Mouse (Mus musculus): ENCODE data around the gene Glis3. TPM values are rescaled to one million over a fixed set of nuclear protein-coding genes. Genes with fewer than 3 reads are reported as not detected.

Gene Glis3
- total and polyA plus RNA-seq, 2 experiments from 2014 or later, result 1.8 to 16.2 TPM

GRCm38 (mm10) chr19:28238073-28238472 lies 441.8 kb downstream of the Glis3 start:
- whole genome bisulfite sequencing, result 78% methylated on average over 4 of the region's 4 CpGs
- no peaks in the 10 kb centered on the region for H3K27me3 ChIP-seq (ENCODE audit: insufficient read depth, low read length)
- DNase-seq (ENCODE audit: low spot score), result no peak
- no peak overlapping the region for H3K9ac ChIP-seq (replicated peaks; ENCODE audit: low read length)
- no peaks in the 10 kb centered on the region for H3K4me1 ChIP-seq (ENCODE audit: insufficient read depth, low read length)
- H3K4me2 ChIP-seq (ENCODE audit: low read depth, low read length), result no peak overlapping the region
- H3K9me3 ChIP-seq (ENCODE audit: low read length), result no peaks in the 10 kb centered on the region
- no peak for ATAC-seq
- H3K4me3 ChIP-seq (ENCODE audit: low read length), result no peak overlapping the region
- H3K27ac ChIP-seq, result no peak overlapping the region
- no peak for TF ChIP-seq CTCF (IDR thresholded peaks at IDR 0.05; ENCODE audit: low read depth)
- no peaks in the 10 kb centered on the region for H3K36me3 ChIP-seq (ENCODE audit: insufficient read depth, low read length)

DNA sequence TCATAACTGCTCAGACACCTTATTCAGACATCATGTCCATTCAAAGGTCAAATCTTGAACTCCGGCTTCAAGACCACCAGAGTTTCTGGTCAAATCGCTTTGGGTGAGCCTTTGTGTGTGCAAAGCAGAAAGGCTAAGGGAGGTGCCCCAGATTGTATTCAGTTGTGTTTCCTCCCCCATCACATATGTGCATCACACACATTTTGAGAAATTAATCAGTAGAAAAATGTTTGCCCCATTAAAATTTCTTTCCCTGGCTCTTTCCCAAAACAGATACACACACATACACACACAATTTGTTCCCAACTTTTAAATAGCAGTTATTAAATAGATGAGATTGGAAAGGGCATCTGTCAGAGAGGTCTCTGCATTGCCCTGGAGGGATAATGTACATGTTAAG lies 442.3 kb downstream of the Glis3 start:
- WGBS, result 97% methylated on average over 2 of the region's 2 CpGs
- Histone ChIP-seq H3K4me3 (ENCODE audit: low read length) (no peak overlapping the region), H3K4me2 (ENCODE audit: low read depth, low read length) (no peak overlapping the region), H3K36me3 (ENCODE audit: insufficient read depth, low read length) (no peaks in the 10 kb centered on the region), H3K9ac (replicated peaks; ENCODE audit: low read length) (no peak overlapping the region), H3K4me1 (ENCODE audit: insufficient read depth, low read length) (no peaks in the 10 kb centered on the region), H3K27ac (no peak overlapping the region), H3K27me3 (ENCODE audit: insufficient read depth, low read length) (no peaks in the 10 kb centered on the region), H3K9me3 (ENCODE audit: low read length) (no peaks in the 10 kb centered on the region)
- DNase-seq (ENCODE audit: low spot score) (no peak), ATAC-seq (no peak)
- TF ChIP-seq CTCF (IDR thresholded peaks at IDR 0.05; ENCODE audit: low read depth), result no peak

DNA sequence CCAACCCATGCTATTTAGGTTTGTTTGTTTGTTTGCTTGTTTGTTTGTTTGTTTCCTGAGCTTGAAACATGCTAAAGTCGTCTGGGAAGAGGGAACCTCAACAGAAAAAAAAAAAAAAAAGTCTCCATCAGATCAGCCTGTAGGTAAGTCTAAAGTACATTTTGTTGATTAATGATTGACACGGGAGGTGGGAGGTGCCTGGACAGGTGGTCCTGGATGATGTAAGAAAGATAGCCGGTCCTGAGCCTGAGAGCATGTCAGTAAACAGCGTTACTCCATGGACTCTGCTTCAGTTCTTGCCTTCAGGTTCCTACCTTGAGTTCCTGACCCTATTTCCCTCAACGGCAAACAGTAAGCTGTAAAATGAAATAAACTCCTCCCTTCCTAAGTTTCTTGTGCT lies 444.3 kb downstream of the Glis3 start:
- Histone ChIP-seq H3K4me1 (ENCODE audit: insufficient read depth, low read length) (no peaks in the 10 kb centered on the region), H3K4me2 (ENCODE audit: low read depth, low read length) (no peak overlapping the region), H3K9ac (replicated peaks; ENCODE audit: low read length) (no peak overlapping the region), H3K27me3 (ENCODE audit: insufficient read depth, low read length) (no peaks in the 10 kb centered on the region), H3K9me3 (ENCODE audit: low read length) (no peaks in the 10 kb centered on the region), H3K4me3 (ENCODE audit: low read length) (no peak overlapping the region), H3K36me3 (ENCODE audit: insufficient read depth, low read length) (no peaks in the 10 kb centered on the region), H3K27ac (no peak overlapping the region)
- TF ChIP-seq CTCF (IDR thresholded peaks at IDR 0.05; ENCODE audit: low read depth), result no peak
- no peak for DNase-seq (ENCODE audit: low spot score)
- WGBS, result 87% methylated on average over 5 of the region's 5 CpGs
- ATAC-seq, result no peak

GRCm38 (mm10) chr19:28235096-28235495 lies 444.8 kb downstream of the Glis3 start:
- DNase-seq (ENCODE audit: low spot score) (peak; percentile 43), ATAC-seq (no peak)
- 70% methylated on average over 9 of the region's 9 CpGs for WGBS
- H3K27ac ChIP-seq, result no peak overlapping the region
- H3K36me3 ChIP-seq (ENCODE audit: insufficient read depth, low read length), result no peaks in the 10 kb centered on the region
- no peak for TF ChIP-seq CTCF (IDR thresholded peaks at IDR 0.05; ENCODE audit: low read depth)
- no peaks in the 10 kb centered on the region for H3K27me3 ChIP-seq (ENCODE audit: insufficient read depth, low read length)
- no peaks in the 10 kb centered on the region for H3K9me3 ChIP-seq (ENCODE audit: low read length)
- no peak overlapping the region for H3K4me2 ChIP-seq (ENCODE audit: low read depth, low read length)
- H3K4me1 ChIP-seq (ENCODE audit: insufficient read depth, low read length), result no peaks in the 10 kb centered on the region
- H3K9ac ChIP-seq (replicated peaks; ENCODE audit: low read length), result no peak overlapping the region
- no peak overlapping the region for H3K4me3 ChIP-seq (ENCODE audit: low read length)

- H3K27ac ChIP-seq, result no peak overlapping the region
- H3K4me2 ChIP-seq (ENCODE audit: low read depth, low read length), result no peak overlapping the region
- WGBS, result 95% methylated on average over 2 of the region's 2 CpGs
- no peaks in the 10 kb centered on the region for H3K27me3 ChIP-seq (ENCODE audit: insufficient read depth, low read length)
- no peak overlapping the region for H3K4me3 ChIP-seq (ENCODE audit: low read length)
- no peaks in the 10 kb centered on the region for H3K9me3 ChIP-seq (ENCODE audit: low read length)
- no peaks in the 10 kb centered on the region for H3K4me1 ChIP-seq (ENCODE audit: insufficient read depth, low read length)
- H3K9ac ChIP-seq (replicated peaks; ENCODE audit: low read length), result no peak overlapping the region
- no peak for TF ChIP-seq CTCF (IDR thresholded peaks at IDR 0.05; ENCODE audit: low read depth)
- ATAC-seq (no peak), DNase-seq (ENCODE audit: low spot score) (no peak)
- no peaks in the 10 kb centered on the region for H3K36me3 ChIP-seq (ENCODE audit: insufficient read depth, low read length)
Observed at GRCm38 (mm10) chr19:28234676-28235075, 445.2 kb downstream of the Glis3 start.

DNA sequence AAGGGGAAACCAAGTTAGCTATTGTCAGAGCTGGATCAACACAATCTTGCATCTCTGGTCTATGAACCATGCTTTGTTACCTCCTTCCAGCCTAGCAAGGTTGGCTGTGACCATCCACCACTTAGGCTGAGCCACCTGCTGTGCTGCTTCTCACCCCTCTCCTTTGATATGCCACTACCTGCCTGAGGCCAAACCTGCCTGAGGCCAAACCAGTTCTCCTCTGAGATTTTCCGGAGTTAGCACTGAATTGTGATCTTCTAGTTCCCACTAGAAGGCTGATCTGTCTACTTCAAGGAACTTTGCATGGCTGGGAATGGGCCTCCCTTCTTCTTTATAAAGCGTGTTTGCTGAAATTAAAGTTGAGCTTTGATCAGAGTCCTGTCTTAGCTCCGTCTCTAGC lies 448.4 kb downstream of the Glis3 start:
- Histone ChIP-seq H3K9me3 (ENCODE audit: low read length) (no peaks in the 10 kb centered on the region), H3K36me3 (ENCODE audit: insufficient read depth, low read length) (no peaks in the 10 kb centered on the region), H3K27ac (no peak overlapping the region), H3K4me3 (ENCODE audit: low read length) (no peak overlapping the region), H3K27me3 (ENCODE audit: insufficient read depth, low read length) (no peaks in the 10 kb centered on the region), H3K4me2 (ENCODE audit: low read depth, low read length) (no peak overlapping the region), H3K4me1 (ENCODE audit: insufficient read depth, low read length) (no peaks in the 10 kb centered on the region), H3K9ac (replicated peaks; ENCODE audit: low read length) (no peak overlapping the region)
- WGBS, result 76% methylated on average over 3 of the region's 3 CpGs
- no peak for TF ChIP-seq CTCF (IDR thresholded peaks at IDR 0.05; ENCODE audit: low read depth)
- DNase-seq (ENCODE audit: low spot score), result no peak
- no peak for ATAC-seq

DNA sequence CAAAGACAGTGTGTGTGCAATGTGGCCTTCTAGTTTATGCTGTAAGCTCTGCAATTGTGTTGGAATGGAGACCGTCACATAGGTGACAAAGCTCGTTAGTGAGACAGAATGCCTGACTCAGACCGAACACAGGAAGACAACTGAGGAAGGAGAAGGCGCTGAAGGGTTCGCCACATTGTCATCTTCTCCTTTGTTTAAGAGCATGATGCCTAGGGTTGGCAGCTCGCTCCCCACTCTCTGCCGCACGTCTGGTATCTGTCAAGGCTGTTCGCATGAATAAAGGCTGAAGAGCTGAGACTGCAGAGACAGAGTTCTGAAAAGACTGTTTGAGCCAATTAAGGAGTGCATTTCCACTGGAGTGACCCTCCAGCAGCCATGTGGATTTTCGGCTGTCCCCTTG lies 452.4 kb downstream of the Glis3 start:
- H3K9ac ChIP-seq (replicated peaks; ENCODE audit: low read length), result no peak overlapping the region
- no peak overlapping the region for H3K4me2 ChIP-seq (ENCODE audit: low read depth, low read length)
- TF ChIP-seq CTCF (IDR thresholded peaks at IDR 0.05; ENCODE audit: low read depth), result no peak
- H3K4me1 ChIP-seq (ENCODE audit: insufficient read depth, low read length), result no peaks in the 10 kb centered on the region
- ATAC-seq (no peak), DNase-seq (ENCODE audit: low spot score) (no peak)
- H3K27me3 ChIP-seq (ENCODE audit: insufficient read depth, low read length), result no peaks in the 10 kb centered on the region
- H3K27ac ChIP-seq, result no peak overlapping the region
- no peak overlapping the region for H3K4me3 ChIP-seq (ENCODE audit: low read length)
- no peaks in the 10 kb centered on the region for H3K36me3 ChIP-seq (ENCODE audit: insufficient read depth, low read length)
- 59% methylated on average over 10 of the region's 10 CpGs for WGBS
- H3K9me3 ChIP-seq (ENCODE audit: low read length), result no peaks in the 10 kb centered on the region

Measured in hindbrain, postnatal 0 days (tissue).